Mouse (Mus musculus) cerebellum, postnatal 14 days (tissue): Measurements from ENCODE around the gene Tex264.
"Not testable (repeated sequence)": the region's sequence is repeated elsewhere in the genome, so short reads cannot be mapped to it uniquely, and the experiment has no call there.

Source experiments
- DNase-seq, 2 experiments: peaks; one replicate each; pipeline ENCODE4 v3.0.0; 2021; ENCODE audit warnings: mixed read lengths in 2 of 2

Tex264 gene

DNA sequence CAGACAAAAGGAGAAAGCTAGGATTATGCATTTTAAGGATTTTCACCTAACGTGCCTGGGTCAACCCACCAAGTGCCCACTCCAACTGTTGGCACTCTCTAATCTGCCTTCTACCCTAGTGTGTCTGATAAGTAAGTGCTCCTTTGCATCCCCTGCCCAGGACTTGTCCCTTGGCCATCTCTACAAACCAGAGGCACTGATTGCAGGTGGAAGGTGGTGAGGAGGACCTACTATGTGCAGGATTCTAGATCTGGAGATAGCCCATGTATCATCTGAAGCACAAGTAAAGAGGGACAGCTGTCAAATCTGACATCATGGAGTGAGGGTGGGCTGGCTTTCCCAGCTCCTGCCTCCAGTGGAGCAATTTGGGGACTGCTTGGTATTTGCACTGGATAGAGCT is 25.8 kb downstream of the Tex264 start:
- no peak for DNase-seq

DNA sequence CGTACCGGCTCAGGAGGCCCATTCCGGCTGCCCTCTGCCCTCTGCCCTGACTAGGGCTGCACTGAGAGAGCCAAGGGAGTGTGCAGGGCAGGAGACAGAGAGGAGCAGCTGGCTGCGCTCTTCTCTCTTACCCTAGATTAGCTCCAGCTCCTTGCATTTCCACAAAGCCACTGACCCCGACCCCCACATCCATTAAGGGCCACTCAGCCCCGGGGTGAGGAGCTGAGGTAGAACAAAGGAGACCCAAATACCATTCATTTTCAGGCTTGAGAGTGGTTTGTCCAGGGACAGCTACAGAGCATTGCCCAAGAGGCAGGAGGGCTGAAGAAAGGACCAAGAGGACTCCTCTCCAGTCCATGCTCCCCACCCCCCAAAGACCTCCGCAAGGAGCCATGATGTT is 26.3 kb downstream of the Tex264 start:
- DNase-seq: no peak

DNA sequence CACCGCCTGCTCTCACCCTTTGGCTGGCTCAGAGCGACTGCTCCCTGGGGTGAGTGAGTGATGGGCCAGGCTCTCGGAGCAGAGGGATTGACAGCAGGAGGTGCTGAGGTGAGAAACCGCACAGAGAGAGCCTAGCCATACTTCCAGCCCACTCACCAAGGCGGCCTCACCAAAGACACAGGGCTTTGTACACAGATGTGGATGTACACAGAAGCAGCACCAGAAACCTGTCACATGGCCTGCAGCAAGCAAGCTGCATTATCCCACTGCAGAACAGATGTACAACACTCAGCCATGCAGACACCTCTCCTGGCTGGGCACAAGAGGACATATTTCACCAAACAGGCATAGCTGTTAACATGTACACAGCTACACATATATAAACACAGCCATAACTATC is 28.1 kb downstream of the Tex264 start:
- DNase-seq: peak in 1 of 2 experiments; percentile 22

DNA sequence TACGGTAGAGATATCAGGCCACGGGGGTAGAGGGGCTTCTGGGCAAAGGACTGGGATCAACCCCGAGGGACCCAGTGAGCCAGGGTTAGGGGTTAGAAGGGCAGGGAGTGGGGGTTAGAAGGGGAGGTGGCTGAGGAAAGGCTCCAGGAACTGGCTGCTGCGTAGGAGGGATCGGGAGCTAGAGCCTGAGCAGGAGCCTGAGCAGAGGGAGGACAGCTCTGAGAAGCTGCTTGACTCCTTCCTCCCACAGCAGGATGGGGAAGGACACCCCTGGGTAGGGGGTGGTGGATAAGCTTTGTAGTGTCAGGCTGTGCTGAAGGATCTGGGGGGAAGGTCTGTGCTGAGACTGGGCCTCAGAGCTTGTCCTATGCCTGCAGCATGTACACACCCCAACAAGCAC is 28.9 kb downstream of the Tex264 start:
- no peak for DNase-seq

DNA sequence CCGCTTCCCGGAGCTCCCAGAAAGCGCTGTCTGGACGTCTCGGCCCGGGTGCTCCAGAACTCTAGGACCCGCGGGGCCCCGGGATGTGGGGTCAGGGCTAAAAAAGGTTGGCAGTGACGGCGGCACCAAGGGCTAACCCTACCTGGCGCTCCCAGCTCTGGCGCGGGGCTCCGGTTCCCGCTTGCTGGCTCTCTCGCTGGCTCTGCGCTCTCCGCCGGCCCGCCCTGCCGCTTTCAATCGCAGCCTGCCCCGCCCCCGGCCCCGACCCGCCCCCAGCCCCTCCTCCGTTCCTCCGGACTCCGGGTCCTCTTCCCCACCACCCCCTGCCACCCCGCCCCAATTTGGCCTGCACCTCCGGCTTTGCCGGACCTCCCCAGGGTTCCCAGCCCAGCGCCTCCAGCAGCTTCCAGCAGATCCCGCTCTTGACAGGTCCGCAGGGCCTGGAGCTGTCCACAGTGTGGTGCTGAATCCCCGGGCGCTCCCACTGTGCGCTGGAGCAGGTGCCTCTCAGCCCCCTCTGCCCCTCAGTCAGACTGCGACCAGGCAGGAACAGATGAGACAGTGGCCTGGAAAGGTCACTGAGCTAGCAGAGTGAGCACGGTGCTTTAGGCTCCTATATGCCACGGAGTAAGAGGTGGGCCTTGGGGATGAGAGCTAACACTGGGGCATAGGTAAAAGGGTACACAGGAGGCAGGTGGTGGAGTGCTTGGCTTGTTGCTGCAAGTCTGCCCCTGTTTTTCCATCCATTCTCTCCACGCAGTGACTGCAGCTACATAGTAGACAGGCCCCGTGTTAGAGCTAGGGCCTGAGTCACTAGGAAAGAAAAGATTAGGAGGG is 29.6 kb downstream of the Tex264 start, which contains the start of gene Grm2:
Grm2 (minus strand) TSS at position 199 of the 837 bp plus-strand sequence.
- DNase-seq: peak; percentile 31 to 38

DNA sequence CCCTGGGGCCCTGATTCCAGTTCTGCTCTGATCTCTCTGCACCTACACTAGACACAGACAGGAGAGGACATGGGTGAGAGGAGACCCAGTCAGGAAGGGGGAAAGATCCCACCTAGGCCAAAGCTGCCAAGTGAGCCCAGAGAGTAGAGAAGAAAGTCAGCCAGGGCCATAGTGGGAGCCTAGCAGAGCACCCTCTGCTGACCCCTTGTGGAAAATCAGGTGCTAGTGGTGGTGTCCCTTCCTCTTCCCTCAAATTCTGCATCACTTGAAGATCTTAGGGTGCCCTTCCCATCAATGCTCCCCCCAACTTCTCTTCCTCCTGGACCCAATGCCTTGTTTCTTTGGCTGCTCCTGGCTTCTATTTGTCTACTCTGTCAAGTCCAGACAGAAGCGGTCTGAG is 33.0 kb downstream of the Tex264 start:
- DNase-seq: peak in 1 of 2 experiments; percentile 30

DNA sequence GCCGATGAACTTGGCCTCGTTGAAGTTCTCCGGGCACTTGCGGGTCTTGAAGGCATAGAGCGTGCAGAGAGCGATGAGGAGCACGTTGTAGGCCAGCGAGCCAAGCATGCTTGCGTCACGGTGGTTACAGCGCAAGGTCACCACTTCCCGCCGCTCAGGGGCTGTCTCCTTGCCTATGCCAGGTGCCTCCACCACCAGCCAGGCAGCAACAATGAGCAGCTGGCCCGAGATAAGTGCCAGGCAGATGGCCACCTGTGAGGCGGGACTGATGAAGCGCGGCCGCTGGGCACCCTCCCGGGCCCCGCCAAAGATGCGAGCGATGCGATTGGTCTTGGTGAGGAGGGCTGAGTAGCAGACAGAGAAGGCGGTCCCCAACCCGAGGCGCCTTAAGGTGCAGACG is 38.5 kb downstream of the Tex264 start:
- DNase-seq: peak; percentile 19 to 37

DNA sequence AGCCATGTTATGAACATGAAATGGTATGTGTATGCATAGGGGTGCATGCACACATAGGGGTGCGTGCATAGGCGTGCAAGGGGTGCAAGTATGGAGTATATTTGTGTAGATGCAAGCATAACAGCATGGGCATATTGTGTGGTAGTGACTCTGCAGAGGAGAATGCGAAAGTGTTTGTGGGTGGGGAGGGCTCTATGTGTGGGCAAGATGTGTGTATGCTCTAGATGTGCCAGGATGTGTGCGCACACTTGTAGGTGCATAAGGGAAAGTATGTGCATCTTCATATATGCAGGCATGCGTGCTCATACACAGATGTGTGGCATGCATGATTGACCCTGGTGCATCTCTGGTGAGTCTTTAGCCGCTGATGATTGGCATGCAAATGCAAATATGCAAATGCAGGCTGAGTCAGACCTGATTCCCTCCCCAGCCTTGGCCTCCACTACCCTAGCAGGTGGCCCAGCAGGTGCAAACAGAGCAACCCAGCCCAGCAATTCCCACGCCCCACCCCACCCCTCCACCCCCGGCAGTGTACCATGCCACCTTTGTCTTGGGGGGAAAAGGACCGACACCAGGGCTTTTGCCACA is 39.9 kb downstream of the Tex264 start:
- no peak for DNase-seq

DNA sequence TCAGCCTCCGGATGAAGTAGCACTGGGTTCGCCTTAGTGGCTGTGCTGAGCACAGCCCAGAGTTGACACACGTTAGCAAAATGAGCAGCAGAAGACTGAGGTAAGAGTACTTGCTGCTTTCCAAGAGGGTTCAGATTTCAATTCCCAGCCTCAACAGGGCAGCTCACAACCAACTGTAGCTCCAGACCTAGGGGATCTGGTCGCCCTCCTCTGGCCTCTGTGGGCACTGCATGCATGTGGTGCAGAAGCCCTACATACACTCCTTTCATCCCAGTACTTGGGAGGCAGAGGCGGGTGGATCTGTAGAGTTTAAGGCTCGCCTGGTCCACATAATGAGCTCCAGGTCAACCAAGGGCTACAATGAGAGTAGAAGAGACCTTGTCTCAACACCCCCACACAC is 41.9 kb downstream of the Tex264 start:
- peak in 1 of 2 experiments; percentile 58 for DNase-seq

DNA sequence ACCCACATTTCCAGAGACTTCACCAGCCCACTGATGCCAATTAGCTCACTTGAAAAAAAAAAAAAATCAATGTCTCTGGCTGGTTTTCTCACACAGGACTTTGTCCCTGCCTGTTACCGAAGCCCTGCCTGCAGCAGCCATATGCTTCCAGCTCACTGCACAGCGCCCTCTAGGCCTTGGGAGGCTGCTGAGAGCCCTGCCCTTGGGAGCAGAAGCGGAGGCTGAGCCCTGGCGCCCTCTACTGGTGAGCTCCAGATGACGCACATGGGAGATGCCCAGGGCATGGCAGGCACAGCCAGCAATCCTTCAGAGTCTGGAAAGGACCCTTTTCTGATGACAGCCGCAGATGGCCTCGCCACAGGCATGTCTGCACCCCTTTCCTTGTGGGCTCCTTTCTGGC is 42.6 kb downstream of the Tex264 start:
- DNase-seq: peak; percentile 82 to 92

DNA sequence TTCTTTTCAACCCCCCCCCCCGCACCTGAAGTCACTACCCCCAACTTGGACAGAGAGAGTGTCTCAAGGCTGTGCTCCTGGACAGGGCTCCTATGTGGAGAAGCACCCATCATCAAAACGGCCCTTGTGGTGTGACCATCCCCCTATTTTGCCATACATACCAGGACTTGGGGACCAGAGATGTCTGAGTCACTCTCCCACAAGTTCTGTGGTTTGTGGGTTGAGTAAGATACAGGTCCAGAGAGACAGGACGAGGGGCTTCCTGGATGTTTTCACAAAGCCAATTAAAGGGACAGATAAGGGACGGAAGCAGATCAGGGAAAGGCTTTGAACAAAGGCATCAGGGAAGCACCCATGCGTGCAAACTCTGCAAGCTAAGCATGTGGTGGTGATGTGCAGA is 44.4 kb downstream of the Tex264 start:
- DNase-seq: no peak

DNA sequence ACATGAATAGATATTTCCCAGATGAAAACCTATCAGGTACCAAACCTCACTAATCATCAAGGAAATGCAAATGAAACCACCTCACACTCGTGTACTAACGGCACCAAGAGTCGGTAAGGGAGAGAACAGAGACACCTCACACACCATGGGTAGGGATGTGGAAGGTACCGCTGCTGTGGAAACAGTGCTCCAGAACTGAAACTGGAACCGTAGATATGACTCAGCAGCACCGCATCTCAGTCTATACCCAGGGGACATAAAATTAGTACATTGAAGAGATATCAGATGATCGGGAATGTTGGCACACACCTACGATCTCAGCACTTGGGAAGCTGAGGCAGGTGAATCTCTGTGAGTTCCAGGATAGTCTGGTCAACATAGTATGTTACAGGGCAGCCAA is 47.6 kb downstream of the Tex264 start:
- no peak for DNase-seq

DNA sequence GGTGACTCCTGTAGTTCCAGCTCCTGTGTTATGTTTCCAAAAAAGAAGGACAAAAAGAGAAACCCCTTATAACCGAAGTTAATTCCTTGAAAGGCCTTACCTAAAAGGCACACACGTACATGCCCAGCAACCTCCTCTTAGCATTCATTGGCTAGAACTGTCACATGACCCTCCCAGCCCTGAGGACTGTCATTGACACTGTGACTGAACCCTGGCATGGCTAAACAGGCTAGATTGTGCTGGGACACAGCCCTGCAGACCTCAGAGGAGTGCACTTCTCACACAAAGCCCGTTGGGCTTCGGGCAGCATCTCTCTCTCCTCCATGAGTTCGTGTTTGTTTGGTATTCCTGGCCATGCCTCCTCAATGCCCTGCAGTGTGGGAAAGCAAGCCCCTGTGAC is 53.5 kb downstream of the Tex264 start:
- no peak for DNase-seq

DNA sequence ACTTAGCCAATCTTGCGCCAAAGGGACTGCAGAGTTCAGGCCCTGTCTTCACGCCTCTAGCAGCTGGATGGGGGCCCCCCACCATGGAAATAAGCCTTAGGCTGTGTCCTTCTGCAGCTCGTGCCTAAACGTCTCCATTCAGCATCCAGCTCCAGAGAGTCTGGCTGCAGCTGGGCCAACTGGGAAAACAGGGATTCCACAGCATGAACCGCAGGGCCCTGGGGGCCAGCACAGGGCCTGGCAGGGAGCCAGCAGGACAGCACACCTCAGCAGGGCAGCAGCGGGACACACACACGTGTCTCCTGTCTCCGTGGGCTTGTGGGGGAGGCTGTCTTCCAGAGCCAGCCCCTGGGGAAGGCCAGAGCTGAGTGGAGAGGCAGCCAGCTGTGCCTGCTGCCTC is 57.9 kb downstream of the Tex264 start:
- not testable (repeated sequence) for DNase-seq

DNA sequence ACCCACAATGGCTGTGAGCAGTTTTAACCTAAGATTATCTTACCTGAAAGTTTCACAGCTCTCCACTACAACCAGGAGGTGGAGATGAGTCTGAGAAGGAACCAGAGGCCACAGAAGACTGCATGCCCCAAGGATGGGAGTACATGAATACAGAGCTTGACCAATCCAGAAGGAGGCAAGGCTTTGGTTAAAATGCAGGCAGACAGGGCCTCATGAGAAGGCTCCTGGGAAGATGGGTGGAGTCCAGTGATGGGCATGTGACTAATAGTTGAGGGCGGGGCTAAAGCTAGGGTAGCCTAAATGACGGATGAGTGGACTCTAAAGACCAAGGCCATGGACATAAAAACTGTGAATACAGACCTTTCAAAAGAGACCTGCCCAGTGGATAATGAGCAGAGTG is 59.4 kb downstream of the Tex264 start, which contains the start of gene Iqcf6:
Iqcf6 (plus strand) TSS at position 301 of the 400 bp plus-strand sequence.
- no peak for DNase-seq

DNA sequence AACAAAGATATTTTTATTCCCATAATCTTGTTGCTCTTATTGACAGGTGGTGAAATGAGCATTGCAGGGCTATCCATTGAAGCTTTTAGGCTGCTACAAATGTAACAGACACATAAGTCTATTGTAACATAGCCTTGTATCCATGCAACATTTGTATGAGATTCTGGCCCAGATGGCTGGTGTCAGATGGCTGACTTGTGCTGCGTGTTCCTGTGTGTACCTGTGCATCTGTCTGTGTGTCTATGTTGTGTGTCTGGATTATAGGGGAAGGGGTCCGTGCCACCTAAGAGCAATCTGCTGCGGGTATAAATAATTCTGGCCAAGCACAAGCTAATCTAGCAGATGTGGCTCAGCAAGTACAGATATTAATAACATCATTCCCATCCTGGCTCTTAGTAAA is 68.2 kb downstream of the Tex264 start:
- no peak for DNase-seq

DNA sequence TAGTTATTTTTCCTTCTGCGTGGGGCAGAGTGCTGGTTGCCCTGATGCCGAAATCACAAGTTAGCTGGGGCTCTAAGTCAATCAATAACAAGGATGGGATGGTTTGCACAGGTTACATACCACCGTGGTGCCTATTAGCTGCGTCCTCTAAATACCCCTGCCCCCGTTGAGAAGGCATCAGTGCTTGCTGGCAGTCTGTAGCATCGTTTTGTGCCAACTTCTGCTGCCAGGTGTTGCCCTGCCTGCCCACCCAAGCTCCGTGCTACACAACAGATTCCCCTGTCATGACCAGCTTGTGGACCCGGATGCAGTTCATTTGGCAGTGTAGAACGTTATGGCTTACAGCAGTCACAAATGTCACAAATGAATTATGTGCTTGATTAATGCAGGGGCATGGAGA is 69.4 kb downstream of the Tex264 start:
- peak; percentile 6 to 40 for DNase-seq

DNA sequence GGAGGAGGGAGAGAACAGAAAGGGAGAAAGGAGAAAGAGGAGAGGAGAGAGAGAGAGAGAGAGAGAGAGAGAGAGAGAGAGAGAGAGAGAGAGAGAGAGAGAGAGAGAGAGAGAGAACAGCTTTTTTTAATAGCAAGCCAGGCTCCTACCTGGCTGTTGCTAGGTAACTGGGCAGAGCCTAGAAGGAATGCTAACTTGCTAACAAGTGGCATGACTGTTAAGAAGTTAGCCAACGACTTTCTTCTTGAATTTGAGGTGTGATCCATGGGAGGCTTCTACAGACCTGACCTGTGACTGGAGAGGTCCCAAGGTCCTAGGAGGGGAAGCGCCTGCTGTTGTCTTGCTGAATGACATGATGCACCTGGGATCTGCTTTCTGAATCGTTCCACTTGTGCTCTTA is 71.1 kb downstream of the Tex264 start:
- no peak for DNase-seq

DNA sequence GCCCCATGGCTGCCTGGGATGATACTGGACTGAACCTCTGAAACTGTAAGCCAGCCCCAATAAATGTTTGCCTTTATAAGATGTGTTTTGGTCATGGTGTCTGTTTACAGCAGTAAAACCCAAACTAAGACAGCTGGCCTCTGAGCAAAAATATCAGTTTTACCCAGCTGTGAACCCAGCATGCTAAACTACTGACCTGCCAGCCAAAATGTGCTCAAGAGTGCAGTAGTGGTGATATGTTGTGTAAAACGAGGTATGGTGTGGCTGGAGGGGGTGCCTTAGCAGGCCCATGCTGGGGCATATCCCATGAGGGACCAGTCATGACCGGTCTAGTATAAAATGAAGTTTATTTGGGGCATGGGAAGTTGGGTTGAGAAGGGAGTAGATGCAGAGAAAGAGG is 71.8 kb downstream of the Tex264 start:
- no peak for DNase-seq

DNA sequence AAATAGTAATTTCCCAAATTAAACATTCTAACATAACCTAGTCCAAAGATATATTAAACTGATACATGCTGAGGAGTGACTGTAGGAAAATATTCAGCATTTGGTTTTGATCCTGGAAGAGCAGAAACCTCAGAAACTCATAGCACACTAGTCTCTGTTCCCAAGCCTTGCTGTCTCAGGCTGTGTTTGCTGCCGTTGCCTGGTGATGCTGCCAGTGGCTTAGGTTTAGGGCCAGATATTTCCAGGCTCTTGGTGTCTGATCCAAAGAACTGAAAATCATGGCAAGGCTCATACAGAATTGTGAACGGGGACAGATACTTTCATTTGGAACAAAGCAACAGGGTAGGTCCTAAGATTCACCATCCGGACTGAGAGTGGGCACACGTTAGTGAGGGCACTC is 75.0 kb downstream of the Tex264 start:
- no peak for DNase-seq
